Mouse (Mus musculus): ENCODE results near the gene Zcchc2. TPM values are rescaled to one million over a fixed set of nuclear protein-coding genes. Genes with fewer than 3 reads are reported as not detected.

Gene Zcchc2
- polyA plus RNA-seq, 1 experiment from 2014 or later, result 2.2 TPM

DNA sequence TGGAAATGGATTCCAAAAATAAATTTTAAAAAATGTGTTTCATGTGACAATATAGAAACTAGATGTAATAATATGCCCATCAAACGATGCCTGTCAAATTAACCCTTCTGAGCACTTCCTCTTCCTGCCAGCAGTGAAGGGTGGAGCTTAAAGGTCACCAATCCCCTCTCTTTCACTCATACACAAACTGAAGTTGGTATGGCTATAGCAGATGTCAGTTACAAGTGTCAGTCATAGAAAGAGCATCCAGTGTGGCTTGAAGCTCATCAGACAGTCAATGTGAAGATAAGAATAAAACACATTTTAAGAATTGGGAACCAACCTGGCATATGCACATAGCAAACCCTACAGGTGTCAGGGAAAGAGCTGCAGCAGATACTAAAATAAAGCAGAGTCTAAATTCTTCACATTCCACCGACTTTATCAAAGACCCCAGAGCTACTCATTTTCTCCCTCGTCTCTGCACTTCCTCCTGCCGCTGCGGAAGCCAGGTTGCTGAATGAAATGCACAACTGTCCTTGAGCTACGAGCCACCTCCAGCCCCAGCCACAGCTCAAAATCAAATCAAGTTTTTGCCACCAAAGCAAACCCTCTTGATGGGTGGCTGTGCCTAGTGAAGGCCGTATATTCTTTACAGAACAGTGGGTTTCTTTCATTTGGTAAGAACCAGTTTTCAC, 79.8 kb downstream of the Zcchc2 start:
- H3K4me1 ChIP-seq (replicated peaks), result peaks cover 11% of the 10 kb centered on the region
- H3K27me3 ChIP-seq, result no peaks in the 10 kb centered on the region
- 76% methylated on average over 7 of the region's 7 CpGs for whole genome bisulfite sequencing
- no peak for ATAC-seq (ENCODE audit: low FRiP score)
- no peak overlapping the region for H3K4me2 ChIP-seq
- H3K36me3 ChIP-seq, result no peaks in the 10 kb centered on the region
- no peak overlapping the region for H3K9ac ChIP-seq
- no peaks in the 10 kb centered on the region for H3K9me3 ChIP-seq
- H3K4me3 ChIP-seq, result no peak overlapping the region
- H3K27ac ChIP-seq, result no peak overlapping the region

DNA sequence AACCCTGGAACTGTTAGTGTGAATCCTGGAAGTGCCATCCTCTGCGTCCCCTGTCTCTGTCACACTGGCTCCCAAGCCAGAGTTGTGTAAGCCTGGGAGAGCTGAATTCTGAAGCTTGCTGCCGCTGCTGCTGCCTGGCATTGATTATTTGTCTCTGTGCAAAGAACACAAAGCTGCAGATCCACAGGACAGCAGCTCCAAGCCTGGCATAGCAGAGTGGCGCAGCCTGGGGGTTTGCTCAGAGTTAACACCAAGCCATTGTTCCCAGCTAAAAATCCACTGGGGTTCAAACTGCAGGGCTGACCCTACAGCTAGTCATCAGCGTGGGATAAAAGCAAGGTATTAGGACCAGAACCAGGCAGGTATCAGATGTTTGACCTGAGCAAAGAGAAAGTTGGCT, 80.6 kb downstream of the Zcchc2 start:
- Histone ChIP-seq H3K36me3 (no peaks in the 10 kb centered on the region), H3K4me1 (replicated peaks) (peaks cover 9% of the 10 kb centered on the region), H3K9me3 (no peaks in the 10 kb centered on the region), H3K9ac (no peak overlapping the region), H3K4me3 (no peak overlapping the region), H3K27me3 (no peaks in the 10 kb centered on the region), H3K27ac (no peak overlapping the region), H3K4me2 (no peak overlapping the region)
- 58% methylated on average over 4 of the region's 4 CpGs for WGBS
- 0 out of 2 replicates have a peak, but pooled peaks have one; percentile 22 for ATAC-seq (ENCODE audit: low FRiP score)

DNA sequence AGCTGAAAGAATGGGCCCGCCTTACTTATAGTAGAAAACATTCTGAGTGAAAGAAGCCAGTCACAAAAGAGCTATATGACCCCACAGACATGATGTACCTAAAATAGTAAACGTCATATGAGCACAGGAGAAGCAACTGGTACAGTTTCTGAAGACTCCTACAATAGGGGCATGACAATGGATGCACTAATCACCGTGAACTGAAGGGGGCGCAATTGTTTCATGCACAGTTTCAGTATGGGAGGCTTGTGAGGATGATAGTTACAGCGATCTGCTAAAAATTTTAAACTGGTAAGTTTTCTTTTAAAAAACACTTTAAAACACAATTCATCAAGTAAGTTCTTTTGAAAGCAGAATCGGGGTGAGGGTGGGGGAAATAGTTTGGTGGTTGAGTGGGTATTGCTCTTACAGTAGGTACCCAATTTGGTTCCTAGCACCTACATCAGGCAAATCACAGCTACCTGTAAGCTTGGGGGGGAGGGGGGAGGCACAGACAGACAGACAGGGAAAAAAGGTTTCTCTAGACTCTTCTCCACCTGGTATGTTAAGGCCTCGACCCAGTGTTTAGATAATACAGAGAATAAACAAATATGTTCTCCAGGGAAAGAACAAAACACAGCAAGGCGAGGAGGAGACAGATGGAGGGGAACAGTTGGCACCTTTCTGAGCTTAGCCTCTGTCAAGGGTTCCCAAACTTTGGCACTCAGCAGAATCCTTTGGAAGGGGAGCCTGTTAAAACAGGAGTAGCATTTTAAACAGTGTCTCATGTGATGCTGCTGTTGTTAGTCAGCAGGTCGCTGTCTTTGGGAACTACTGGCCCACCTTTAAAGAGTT, 81.2 kb downstream of the Zcchc2 start:
- ATAC-seq (ENCODE audit: low FRiP score), result peak; percentile 86
- Histone ChIP-seq H3K9ac (peak overlapping the region; percentile 51), H3K4me1 (replicated peaks) (peaks cover 9% of the 10 kb centered on the region), H3K9me3 (no peaks in the 10 kb centered on the region), H3K4me2 (peak overlapping the region; percentile 50), H3K4me3 (peak overlapping the region; percentile 23; the same call in 1 of the 2 replicates), H3K27me3 (no peaks in the 10 kb centered on the region), H3K36me3 (no peaks in the 10 kb centered on the region), H3K27ac (peak overlapping the region; percentile 15; the same call in 1 of the 2 replicates)
- 12% methylated on average over 9 of the region's 9 CpGs for WGBS

GRCm38 (mm10) chr1:106072071-106072440, 81.8 kb downstream of the Zcchc2 start:
- Histone ChIP-seq H3K4me3 (peak overlapping the region; percentile 23; the same call in 1 of the 2 replicates), H3K4me2 (peak overlapping the region; percentile 50), H3K9ac (peak overlapping the region; percentile 51), H3K9me3 (no peaks in the 10 kb centered on the region), H3K27me3 (no peaks in the 10 kb centered on the region), H3K27ac (peak overlapping the region; percentile 15; the same call in 1 of the 2 replicates), H3K4me1 (replicated peaks) (peaks cover 9% of the 10 kb centered on the region), H3K36me3 (no peaks in the 10 kb centered on the region)
- 0% methylated on average over 10 of the region's 10 CpGs for WGBS
- ATAC-seq (ENCODE audit: low FRiP score), result peak; percentile 88

DNA sequence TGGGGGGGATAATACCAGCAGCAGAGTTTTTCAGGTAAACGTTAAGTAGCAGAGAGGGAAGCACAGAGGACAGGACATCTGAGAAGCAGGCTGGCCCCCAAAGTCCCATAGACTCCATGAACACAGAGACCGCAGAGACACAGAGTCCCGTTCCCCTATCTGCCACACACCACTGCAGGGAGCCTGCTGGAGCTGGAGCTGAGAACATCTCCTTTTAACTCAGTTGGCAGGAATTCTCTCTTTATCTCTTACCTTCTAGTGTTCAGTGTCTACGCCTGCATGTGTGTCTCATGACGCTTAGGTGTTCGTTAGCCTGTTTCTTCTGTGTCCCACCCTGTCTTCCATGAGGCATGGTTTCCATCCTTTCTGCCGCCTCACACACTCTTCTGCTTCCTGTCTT, 83.0 kb downstream of the Zcchc2 start:
- Histone ChIP-seq H3K36me3 (no peaks in the 10 kb centered on the region), H3K4me1 (replicated peaks) (peaks cover 9% of the 10 kb centered on the region), H3K27me3 (no peaks in the 10 kb centered on the region), H3K27ac (no peak overlapping the region), H3K4me3 (no peak overlapping the region), H3K4me2 (no peak overlapping the region), H3K9ac (no peak overlapping the region), H3K9me3 (no peaks in the 10 kb centered on the region)
- 86% methylated on average over 7 of the region's 7 CpGs for WGBS
- no peak for ATAC-seq (ENCODE audit: low FRiP score)

DNA sequence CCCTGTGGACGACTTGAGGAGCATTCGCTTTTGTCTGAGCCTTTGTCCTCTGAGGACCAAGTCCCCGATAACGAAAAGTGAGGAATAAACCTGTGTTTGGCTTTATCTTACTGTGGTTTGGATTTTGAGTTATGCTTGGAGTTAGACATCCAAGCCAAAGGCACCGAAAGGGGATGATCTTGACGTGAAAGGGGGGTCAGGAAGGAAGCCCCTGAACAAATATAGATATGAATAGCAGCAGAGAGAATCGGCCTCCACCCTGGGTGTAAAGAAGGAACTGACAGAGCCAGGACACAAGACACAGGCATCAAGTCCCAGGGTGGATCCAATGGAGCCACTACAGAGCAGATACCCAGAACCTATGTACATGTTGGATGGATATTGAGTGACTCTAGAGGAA, 83.9 kb downstream of the Zcchc2 start:
- Histone ChIP-seq H3K4me2 (no peak overlapping the region), H3K4me1 (replicated peaks) (peaks cover 9% of the 10 kb centered on the region), H3K4me3 (no peak overlapping the region), H3K9ac (no peak overlapping the region), H3K27me3 (no peaks in the 10 kb centered on the region), H3K9me3 (no peaks in the 10 kb centered on the region), H3K27ac (no peak overlapping the region), H3K36me3 (no peaks in the 10 kb centered on the region)
- 73% methylated on average over 7 of the region's 7 CpGs for WGBS
- ATAC-seq (ENCODE audit: low FRiP score), result no peak

GRCm38 (mm10) chr1:106074656-106075055, 84.5 kb downstream of the Zcchc2 start:
- WGBS, result 93% methylated on average over 5 of the region's 5 CpGs
- H3K27ac ChIP-seq, result no peak overlapping the region
- H3K4me1 ChIP-seq (replicated peaks), result peaks cover 9% of the 10 kb centered on the region
- H3K9me3 ChIP-seq, result no peaks in the 10 kb centered on the region
- no peaks in the 10 kb centered on the region for H3K36me3 ChIP-seq
- H3K9ac ChIP-seq, result no peak overlapping the region
- H3K4me2 ChIP-seq, result no peak overlapping the region
- H3K27me3 ChIP-seq, result no peaks in the 10 kb centered on the region
- ATAC-seq (ENCODE audit: low FRiP score), result no peak
- no peak overlapping the region for H3K4me3 ChIP-seq

GRCm38 (mm10) chr1:106076641-106077040, 86.4 kb downstream of the Zcchc2 start:
- H3K4me3 ChIP-seq, result no peak overlapping the region
- H3K36me3 ChIP-seq, result no peaks in the 10 kb centered on the region
- H3K4me2 ChIP-seq, result no peak overlapping the region
- no peak overlapping the region for H3K27ac ChIP-seq
- H3K9ac ChIP-seq, result no peak overlapping the region
- no peaks in the 10 kb centered on the region for H3K27me3 ChIP-seq
- H3K9me3 ChIP-seq, result no peaks in the 10 kb centered on the region
- no peak for ATAC-seq (ENCODE audit: low FRiP score)
- 81% methylated on average over 3 of the region's 3 CpGs for WGBS
- peaks cover 6% of the 10 kb centered on the region for H3K4me1 ChIP-seq (replicated peaks)

- Histone ChIP-seq H3K4me2 (no peak overlapping the region), H3K9me3 (no peaks in the 10 kb centered on the region), H3K9ac (no peak overlapping the region), H3K36me3 (no peaks in the 10 kb centered on the region), H3K4me1 (replicated peaks) (peaks cover 1% of the 10 kb centered on the region), H3K27ac (no peak overlapping the region), H3K27me3 (no peaks in the 10 kb centered on the region), H3K4me3 (no peak overlapping the region)
- ATAC-seq (ENCODE audit: low FRiP score), result no peak
- WGBS, result 85% methylated on average over 3 of the region's 3 CpGs
Measured at GRCm38 (mm10) chr1:106077166-106077565, 87.0 kb downstream of the Zcchc2 start.

Other genes starting within 250 kb of the Zcchc2 start
- 0.31 and 0.57 TPM in 2 replicates for gene Tnfrsf11a, start 209.7 kb upstream of the Zcchc2 start, polyA plus RNA-seq (2015; fragmentation: Nextera tagmentation; extraction: Ambion mirVana)
- 6.8 and 6.9 TPM in 2 replicates for gene Phlpp1, start 181.3 kb downstream of the Zcchc2 start, polyA plus RNA-seq (2015; fragmentation: Nextera tagmentation; extraction: Ambion mirVana)

All from hindbrain, embryonic 13.5 days (tissue).